Mouse (Mus musculus) gastrocnemius, postnatal 25 days (tissue): ENCODE measurements around the gene Serpinf1. TPM values are rescaled to one million over a fixed set of nuclear protein-coding genes. Genes with fewer than 3 reads are reported as not detected.
"Not testable (repeated sequence)": the region's sequence is repeated elsewhere in the genome, so short reads cannot be mapped to it uniquely, and the experiment has no call there.

Experiments
- DNase-seq: peaks from one replicate; pipeline ENCODE4 v3.0.0; 2022
- total RNA-seq, 2 experiments: library from RNA; stranded (reverse); gene quantifications; 1 replicate in 1 of 2; 2 replicates in 1 of 2; pipeline ENCODE4 v1.2.3; 2021

Gene Serpinf1
- total RNA-seq, 2 experiments from 2014 or later = 98.5 to 98.7 TPM

DNA sequence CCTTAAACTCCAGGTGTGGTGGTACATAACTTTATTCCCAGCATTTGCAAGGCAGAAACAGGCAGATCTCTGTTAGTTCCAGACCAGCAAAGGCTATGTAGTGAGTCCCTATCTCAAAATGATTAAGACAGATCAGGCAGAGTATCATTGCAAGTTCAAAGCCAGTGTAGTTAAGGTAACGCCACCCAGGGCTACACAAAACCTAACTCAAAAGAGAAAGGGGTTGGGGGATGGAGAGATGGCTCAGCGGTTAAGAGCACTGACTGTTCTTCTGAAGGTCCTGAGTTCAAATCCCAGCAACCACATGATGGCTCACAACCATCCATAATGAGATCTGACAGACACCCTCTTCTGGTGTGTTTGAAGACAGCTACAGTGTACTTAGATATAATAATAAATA lies 33.5 kb upstream of the Serpinf1 start:
- DNase-seq = not testable (repeated sequence)

DNA sequence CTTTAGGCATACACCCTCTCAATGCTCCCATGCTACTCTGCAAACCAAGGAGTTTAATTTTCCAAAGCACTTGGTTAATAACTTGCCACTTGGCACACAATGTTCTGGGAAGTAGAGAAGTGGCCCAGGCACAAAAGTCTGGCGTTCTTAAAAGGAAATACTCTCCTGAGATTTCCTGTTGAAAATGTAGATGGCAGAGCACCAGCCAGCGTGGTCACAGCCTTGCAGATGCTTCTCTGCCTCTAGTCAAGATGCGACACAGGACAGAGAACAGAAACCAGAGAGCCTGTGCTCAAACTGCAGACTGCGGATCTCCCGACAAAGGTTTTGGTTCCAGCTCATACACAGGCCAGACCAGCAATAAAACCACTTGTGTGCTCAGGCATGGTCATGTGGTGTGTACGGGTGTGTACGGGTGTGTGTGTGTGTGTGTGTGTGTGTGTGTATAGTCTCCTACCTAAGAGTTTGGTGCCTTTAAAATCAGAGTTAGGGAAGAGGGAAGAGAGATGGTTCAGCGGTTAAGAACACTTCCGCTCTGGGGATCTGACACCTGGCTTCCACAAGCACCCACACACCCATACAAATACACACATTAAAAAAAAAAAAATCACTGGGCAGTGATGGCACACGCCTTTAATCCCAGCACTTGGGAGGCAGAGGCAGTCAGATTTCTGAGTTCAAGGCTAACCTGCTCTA lies 32.7 kb upstream of the Serpinf1 start:
- no peak for DNase-seq

DNA sequence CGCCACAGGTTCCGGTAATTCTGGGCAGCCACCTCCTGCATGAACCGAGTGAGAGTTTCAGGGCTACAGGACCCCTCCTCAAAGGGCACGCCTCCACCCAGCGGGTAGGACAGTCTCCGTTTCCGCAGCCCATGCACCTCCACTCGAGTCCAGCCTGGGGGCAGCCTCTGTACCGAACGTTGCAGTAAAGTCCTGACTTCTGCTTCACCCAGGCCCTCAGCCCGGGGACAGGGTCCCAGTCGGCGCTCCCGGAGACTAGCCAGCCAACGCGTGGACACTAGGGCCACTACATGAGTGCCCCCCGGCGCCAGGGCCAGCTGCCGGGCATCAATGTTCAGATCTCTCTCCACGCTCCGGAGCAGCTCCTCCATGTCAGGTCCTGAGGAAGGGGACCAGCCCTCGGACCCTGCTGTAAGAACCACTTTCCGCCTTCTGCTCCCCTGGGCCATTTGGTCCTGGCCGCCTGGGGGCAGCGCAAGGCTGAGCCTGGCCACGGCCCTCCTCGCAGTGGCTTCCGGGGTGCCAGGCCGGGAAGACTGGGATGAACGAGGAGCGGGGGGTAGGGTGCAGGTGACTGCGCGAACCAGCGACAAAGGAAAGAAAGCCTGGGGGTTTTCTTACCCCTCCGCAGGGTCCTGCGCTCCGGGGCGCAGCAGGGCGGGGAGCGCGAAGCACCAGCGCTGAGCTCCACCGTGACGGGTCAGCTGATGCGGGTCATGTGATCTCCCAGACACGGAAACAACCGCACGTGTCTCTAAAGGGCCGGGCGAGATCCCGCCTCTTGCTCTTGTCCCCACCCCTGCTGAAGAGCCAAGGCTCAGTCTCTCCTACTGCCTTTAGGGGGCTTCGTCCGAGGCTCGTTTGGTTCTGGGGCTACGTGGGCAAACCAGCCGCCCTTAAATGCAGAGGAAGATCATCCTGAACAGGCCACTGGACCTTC lies 31.8 kb upstream of the Serpinf1 start, which contains the start of gene Wdr81:
Gene Wdr81 (minus strand): TSS at position 727 of the 940 bp plus-strand sequence.
- DNase-seq = peak; percentile 88

DNA sequence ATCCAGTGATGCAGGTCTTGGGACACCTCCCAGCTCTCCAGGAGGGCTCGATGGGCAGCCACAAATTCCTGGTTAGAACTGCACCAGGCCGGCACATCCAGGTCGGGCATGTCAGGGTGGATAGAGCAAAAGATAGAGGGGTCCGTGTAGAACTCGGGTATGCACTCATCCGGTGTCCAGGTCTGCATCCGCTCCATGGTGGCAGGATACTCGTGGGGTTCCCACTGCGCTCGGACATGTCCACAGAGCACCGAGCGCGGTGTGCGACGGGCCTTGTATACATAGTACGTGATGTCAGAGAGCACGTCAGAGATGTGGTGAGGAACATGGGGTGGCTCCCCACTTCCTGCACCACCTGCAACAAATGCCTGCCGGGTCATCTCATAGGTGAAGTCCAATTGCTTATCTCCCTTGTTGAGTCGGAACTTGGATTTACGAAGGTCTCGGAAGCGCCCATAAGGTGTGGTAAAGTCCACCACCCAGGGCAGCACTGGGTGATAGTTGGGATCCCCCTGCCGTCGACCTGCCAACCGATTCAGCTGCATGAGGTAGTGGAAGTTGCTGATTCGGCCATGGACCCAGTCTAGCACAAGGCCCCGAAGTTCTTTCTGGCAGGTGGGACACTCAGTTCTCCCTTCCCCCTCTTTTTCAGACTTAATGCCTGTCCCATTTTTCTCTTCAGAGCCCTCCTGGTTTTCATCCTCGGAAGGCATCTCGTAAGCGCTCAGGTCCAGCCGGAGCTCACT lies 30.5 kb upstream of the Serpinf1 start:
- DNase-seq = no peak

DNA sequence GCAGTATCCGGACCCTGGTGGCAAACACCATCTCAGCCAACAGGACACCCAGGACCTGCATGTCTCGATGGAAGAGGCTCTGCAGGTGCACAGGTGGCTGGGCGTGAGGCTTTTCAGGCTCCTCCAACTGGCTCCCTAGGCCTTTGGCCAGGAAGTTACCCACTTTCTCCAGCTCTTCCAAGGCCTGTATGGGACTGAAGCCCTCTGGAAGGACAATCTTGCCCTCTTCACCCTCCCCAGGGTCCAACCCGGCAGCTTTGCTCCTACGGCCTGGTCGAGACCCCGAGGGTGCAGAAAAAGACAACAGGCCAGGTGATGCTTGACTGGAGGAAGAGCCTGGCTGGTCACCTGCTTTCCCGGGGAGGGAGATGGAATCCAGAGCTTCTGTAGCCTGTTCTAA lies 29.6 kb upstream of the Serpinf1 start:
- no peak for DNase-seq

DNA sequence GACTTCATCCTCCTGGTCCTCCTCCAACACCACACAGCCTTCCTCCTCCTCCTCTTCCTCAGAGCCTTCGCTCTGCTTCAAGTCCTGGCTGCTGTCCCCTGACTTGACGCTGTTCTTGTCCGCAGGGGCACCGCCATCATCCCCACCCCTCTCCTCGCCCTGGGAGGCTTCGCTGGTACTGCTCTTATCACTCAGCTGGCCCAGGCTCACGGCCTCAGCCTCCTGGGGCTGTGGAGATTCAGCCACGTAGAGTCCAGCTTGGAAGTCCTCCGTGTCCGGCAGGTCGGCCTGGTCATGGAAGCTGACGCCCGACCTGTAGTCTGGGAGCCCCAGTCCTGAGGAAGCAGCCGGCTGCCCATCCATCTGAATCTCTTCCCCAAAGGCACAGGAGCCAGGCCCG lies 28.4 kb upstream of the Serpinf1 start:
- no peak for DNase-seq

DNA sequence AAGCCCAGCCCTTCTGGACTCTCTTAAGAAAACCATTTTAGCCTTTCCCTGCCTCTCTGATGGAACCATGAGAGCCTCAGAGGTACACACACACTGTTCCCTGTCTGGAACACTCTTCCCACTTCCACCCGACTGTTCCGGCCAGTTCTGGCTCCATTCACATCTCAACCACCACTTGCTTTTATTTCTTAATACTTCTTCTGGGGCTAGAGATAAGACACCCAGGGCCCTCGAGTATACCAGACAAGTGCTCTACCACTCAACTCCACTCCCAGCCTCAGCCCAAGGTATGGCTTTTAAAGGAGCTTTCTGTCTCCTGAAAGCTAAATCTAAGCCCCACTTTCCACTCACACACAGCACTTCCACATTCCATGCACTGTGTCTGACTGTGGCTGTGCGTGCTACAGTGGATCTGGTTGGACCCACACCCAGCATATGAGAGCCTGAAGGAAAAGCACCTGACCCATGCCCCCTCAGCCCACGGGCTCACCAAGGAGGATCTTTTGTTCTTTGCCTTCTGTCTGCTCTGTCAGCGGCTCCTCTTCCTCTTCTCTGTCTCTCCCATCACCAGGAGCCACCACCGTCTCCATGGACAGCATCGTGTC lies 27.9 kb upstream of the Serpinf1 start:
- DNase-seq = no peak

DNA sequence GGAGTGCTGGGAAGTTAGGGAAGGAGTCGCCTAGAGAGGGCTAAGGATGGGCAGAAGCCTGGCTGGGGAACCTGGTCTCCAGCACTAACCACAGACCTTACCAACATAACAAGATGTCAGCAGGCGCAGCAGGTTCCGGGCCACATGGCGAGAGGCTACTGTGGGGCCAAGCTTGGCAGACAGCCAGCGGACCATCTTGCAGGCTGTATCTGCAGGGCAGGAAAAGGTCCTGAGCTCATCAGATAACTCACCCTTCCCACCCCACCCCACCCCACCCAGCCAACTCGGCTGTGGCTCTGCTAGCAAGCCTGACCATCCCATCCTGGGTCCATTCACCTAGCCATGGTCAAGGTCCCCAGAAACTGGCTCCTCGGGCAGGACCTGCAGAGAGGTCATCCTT lies 27.2 kb upstream of the Serpinf1 start:
- no peak for DNase-seq

DNA sequence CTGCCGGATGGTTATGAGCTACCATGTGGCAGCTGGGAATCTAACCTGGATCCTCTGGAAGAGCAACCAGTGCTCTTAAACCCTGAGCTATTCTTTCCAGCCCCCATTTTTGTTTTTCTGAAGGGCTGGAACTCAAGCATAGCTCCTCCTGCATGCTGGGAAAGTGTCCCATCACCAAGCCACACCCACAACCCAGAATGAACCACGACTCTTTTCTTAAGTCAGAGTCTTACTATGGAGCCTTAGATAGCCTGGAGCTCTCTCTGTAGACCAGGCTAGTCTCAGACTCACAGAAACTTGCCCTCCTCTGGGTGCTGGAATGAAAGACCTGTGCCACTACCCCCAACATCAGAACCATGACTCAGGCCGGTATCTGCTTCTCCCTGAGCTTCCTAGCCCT lies 26.1 kb upstream of the Serpinf1 start:
- DNase-seq = no peak

DNA sequence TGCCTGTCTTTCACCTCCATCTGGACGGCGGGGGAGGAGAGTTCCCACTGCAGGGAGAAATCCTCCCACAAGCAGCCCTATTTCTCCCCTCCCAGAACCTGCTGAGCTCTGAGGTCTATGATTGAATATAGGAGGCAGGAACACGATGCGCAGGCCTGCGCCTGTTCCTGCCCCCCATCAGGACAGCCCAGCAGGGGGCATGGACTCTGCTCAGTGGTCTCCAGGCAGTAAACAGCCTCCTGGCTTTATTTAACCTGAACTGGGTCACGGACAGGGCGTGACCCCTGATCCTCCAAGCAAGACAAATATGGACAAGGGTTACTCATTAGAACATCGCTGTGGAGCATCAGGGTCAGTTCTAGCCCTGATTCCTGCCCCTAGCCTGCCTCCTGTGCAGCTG lies 21.2 kb upstream of the Serpinf1 start:
- no peak for DNase-seq

DNA sequence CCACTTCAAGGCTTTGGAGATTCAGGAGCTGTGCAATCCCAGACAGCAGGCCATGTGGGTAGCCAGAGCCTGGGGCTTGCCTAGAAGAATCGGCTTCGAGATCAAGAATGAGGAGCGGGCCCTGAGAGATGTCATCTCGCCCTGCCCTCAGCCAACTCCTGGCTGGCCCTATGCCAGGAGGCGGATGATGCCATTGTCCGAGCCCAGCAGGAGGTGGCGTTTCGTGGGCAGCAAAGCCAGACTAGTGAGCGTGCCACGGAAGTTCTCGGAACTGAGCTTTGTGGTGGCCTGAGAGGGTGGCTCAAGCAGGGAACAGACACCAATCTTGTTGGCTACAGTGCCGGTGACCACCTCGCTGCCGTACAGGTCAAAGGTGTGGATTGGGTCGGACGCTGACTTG lies 19.1 kb upstream of the Serpinf1 start:
- no peak for DNase-seq

DNA sequence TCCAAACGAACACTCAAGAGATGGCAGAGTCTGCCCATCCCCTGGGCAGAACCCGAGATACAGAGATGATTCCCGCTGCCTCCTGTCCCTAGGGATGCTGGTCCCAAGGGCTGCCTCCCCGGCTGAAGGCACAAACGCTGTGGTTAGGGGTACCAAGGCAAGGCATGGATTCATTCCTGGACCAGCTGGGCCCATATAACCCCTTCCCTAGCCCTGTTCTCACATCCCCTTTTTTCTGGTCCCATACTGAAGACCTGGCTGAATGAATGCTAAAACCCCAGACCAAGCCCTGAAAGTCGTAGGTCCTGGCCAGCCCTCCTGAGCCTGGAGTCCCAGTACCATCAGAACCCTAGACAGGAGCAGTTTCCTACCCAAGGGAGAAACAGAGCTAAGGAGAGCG lies 18.5 kb upstream of the Serpinf1 start:
- DNase-seq = no peak

DNA sequence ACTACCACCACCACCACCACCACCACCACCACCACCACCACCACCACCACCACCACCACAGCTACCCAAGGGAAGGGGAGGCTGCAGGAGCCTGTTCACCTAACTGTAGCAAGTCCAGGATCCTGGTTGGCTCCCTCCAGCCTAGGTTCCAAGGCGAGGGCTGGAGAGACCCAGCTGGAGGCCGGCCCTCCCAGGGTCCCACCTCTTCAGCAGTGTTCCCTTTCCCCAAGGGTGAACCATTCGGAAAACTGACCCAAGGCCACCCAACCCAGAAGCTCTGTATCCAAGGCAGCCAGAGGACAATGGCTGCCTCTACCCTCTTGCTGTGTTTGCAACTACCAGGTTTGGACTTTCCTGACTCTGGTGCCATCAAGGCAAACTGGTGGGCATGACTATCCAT lies 17.4 kb upstream of the Serpinf1 start:
- DNase-seq = no peak

DNA sequence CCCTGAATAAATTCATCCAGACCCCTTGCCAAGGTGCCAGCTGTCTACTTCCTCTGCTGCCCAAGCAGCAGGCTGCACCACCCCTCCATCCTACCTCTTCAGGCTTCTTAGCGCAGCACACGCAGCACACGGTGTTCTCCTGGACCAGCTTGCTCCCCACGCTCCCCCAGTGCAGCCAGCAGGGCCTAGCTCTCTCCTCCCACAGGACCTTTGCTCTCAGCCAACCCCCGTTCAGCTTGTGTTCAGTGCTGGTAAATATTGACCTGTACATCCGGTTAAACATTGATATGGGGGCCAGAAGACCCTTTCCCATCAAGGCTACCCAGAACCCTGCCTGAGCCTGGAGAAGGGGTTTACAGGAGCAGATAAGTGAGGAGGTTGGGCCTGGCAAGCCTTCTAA lies 16.9 kb upstream of the Serpinf1 start, which contains the start of gene Serpinf2:
Gene Serpinf2 (minus strand): TSS at position 229 of the 400 bp plus-strand sequence.
- DNase-seq = no peak

DNA sequence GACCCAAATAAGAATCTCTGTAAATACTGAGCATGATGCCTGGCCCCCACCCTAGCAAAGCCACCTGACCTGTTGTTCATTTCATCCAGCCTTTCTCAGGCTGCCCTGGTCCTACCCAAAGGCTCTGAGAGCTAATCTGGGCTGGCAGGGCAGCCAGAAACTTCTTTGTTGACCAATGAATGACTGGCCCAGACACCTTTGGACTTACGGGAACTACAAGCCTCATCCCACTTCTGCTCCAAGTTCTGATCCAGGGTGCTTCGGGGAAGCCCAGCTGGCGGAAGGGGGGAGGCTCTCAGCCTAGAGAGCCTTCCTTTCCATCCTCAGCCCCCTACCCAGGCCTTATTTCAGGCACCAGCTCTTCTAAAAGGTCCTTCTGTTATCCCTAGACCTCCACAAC lies 16.3 kb upstream of the Serpinf1 start:
- DNase-seq = no peak

DNA sequence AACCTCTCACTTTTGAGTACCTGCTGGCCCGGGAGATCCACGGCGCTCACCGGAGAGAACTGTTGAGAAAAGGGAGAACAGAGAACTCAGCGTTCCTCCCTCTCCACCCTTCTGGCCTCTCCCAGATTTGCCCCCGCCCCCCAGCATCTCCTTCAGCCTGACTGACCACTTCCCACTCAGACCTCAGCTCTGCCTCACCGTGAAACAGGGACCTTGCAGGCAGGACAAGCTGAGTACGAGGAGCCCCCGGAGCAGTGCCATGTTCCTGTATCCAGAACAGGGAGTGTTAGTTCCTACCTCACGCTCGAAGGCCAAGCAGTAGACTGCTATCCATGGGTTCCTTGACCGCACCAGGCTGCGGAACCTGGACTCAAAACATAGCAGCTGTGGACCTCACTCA lies 15.7 kb upstream of the Serpinf1 start:
- DNase-seq = no peak

DNA sequence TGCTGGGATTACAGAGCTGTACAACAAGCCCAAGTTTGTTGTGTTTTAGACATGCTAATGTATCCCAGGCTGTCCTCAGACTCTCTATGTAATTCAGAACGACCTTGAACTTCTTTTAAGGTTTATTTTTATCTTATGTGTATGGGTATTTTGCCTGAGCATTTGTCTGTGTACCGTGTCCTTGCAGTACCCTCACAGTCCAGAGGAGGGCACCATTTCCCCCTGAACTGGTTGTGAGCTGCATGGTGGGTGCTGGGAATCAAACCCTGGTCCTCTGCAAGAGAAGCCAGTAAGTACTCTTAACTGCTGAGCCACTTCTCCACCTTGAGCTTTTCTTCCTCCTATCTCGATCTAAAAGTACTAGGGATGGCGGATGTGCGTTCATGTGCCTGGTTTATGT lies 11.6 kb upstream of the Serpinf1 start:
- DNase-seq = no peak

DNA sequence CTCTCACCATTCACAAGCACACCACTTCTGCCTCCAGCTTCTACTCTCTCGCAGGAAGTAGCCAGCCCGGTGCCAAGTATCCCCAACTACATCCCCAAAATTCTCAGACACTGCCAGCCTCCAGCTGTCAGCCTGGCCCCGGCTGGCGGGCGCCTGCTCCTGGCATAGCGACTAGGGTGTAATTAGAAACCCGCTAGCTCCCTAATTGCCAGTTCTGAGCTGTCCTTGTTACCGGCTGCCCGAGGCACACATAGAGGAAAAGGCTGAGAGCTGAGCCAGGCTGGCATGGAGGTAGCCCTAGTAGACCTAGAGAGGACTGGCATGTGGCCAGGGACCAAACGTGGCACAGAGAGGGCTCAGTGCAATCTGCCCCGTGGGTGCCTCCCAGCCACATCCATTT lies 8.8 kb upstream of the Serpinf1 start:
- peak; percentile 87 for DNase-seq

DNA sequence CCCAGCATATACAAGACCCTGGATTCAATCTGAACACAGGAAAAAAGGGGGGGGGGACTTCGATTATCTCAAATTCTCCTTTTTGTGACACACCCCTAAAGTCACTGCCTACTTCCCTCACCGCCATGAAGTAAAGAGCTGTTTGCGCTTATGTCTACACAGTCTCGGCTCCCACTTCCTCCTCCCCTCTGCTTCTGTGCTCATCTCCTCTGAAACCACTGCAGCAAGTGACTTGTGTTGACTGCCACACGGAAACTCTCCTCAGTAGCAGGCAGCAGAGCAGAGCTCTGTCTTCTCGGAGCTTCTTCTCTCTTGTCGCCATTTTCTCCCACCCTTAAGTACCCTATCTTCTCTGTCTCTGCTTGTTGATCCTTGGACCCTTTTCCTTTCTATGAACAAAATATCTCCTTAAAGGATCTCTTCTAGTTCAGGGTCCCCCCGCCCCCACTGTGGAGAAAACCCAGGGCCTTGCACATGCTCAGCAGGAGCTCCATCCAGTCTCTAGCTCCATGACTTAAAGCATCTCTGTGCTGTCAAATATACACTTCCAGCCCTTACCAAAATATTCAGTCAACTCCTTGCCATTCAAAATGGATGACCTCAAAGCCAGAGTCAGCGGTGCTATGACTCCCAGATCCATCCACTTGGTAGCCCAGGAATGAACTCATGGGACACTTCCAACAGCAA lies 6.7 kb upstream of the Serpinf1 start:
- no peak for DNase-seq

DNA sequence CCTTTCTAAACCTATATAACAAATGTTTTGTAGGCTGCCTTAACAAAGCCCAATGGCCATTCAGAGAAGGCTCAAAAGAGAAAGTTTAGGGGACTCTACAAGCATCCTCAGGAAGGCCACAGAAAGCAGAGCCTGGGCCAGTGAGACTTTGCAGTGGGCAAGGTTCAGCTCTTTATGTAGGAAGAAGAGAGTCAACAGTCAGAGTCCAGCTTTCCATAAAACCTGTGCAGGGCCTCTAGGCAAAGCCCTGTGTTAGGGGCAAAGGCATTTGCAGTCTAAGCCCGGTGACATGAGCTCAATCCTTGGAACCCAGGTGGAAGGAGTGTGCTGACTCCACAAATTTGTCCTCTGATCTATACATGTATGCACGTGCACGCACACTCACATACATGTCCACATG lies 2.0 kb upstream of the Serpinf1 start:
- no peak for DNase-seq

DNA sequence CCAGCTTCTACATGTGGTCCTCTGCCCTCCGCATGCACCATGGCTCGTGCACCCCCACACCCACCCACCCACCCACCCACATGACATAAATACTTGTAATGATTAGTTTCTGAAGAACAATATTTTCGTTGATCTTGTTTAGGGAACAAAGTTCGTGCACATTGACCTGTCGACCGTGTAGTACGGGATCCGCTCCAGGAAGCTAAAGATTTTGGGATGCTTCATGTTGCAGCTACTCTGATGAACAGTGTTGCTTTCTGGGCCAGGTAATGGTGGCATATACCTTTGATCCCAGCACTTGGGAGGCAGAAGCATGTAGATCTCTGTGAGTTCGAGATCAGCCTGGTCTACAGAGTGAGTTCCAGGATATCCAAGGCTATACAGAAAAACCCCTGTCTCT lies 1.5 kb upstream of the Serpinf1 start:
- no peak for DNase-seq

DNA sequence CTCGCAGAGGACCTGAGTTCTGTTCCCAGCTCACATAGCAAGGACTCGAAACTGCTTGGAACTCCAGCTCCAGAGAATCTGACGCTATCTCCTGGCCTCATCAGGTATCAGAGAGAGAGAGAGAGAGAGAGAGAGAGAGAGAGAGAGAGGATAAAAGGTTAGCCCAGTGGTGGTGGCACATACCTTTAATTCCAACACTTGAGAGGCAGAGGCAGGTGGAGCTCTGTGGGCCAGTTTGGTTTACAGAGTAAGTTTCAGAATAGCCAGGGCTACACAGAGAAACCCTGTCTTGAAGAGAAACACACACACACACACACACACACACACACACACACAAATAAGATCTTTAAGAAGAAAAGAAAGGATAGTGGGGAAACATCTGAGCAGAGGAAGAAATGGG lies 590 bp upstream of the Serpinf1 start:
- no peak for DNase-seq
